Mouse (Mus musculus): ENCODE results near the gene Fgf2. TPM values are rescaled to one million over a fixed set of nuclear protein-coding genes. Genes with fewer than 3 reads are reported as not detected.

Gene Fgf2
- polyA plus RNA-seq, 1 experiment from 2014 or later, result 4.1 TPM

DNA sequence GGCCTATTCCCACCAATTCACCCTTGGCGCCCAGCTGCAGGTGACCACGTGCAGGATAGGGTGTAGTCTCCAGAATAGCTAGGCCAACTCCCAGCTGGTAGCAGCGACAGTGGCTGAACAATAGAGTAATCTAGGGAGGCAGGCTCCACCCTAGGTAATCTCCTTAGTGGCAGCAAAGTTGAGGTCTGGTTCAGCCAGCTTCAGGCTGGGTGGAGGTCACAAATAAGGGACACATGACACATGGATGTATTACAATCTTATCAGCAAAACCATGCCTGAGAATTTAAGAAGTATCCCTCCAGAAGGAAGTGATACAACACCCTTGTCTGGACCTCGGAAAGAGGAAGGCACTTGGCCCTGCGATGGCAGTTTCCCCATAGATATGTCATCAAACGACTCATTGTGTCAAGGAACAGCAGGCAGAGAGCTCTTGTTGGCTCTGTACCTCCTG, 16.1 kb upstream of the Fgf2 start:
- H3K27ac ChIP-seq (ENCODE audit: low read depth), result no peak overlapping the region
- DNase-seq (no peak), ATAC-seq (ENCODE audit: insufficient read depth) (no peak)
- no peaks in the 10 kb centered on the region for H3K36me3 ChIP-seq (ENCODE audit: insufficient read depth)
- no peak overlapping the region for H3K4me3 ChIP-seq (ENCODE audit: low read depth, low read length)
- no peaks in the 10 kb centered on the region for H3K4me1 ChIP-seq (ENCODE audit: insufficient read depth)
- no peaks in the 10 kb centered on the region for H3K27me3 ChIP-seq (ENCODE audit: insufficient read depth, low read length)
- WGBS, result 56% methylated on average over 6 of the region's 6 CpGs
- no peaks in the 10 kb centered on the region for H3K9me3 ChIP-seq (ENCODE audit: low read depth, low read length)
- H3K9ac ChIP-seq, result no peak overlapping the region
- H3K4me2 ChIP-seq, result no peak overlapping the region
- no peak for TF ChIP-seq CTCF (IDR thresholded peaks at IDR 0.05; ENCODE audit: low read depth)

GRCm38 (mm10) chr3:37334053-37334452, 14.1 kb upstream of the Fgf2 start:
- DNase-seq (no peak), ATAC-seq (ENCODE audit: insufficient read depth) (no peak)
- H3K27me3 ChIP-seq (ENCODE audit: insufficient read depth, low read length), result no peaks in the 10 kb centered on the region
- H3K27ac ChIP-seq (ENCODE audit: low read depth), result no peak overlapping the region
- H3K4me1 ChIP-seq (ENCODE audit: insufficient read depth), result no peaks in the 10 kb centered on the region
- H3K4me3 ChIP-seq (ENCODE audit: low read depth, low read length), result no peak overlapping the region
- H3K36me3 ChIP-seq (ENCODE audit: insufficient read depth), result no peaks in the 10 kb centered on the region
- H3K4me2 ChIP-seq, result no peak overlapping the region
- H3K9ac ChIP-seq, result no peak overlapping the region
- 87% methylated on average over 4 of the region's 4 CpGs for WGBS
- TF ChIP-seq CTCF (IDR thresholded peaks at IDR 0.05; ENCODE audit: low read depth), result no peak
- H3K9me3 ChIP-seq (ENCODE audit: low read depth, low read length), result no peaks in the 10 kb centered on the region

GRCm38 (mm10) chr3:37341110-37341509, 7.0 kb upstream of the Fgf2 start:
- Histone ChIP-seq H3K4me3 (ENCODE audit: low read depth, low read length) (no peak overlapping the region), H3K36me3 (ENCODE audit: insufficient read depth) (no peaks in the 10 kb centered on the region), H3K4me2 (no peak overlapping the region), H3K9ac (no peak overlapping the region), H3K27ac (ENCODE audit: low read depth) (no peak overlapping the region), H3K4me1 (ENCODE audit: insufficient read depth) (no peaks in the 10 kb centered on the region), H3K27me3 (ENCODE audit: insufficient read depth, low read length) (no peaks in the 10 kb centered on the region), H3K9me3 (ENCODE audit: low read depth, low read length) (no peaks in the 10 kb centered on the region; the same call in 1 of the 2 replicates)
- peak; percentile 53 for TF ChIP-seq CTCF (IDR thresholded peaks at IDR 0.05; ENCODE audit: low read depth)
- peak; percentile 52 for DNase-seq
- ATAC-seq (ENCODE audit: insufficient read depth), result no peak
- WGBS, result 58% methylated on average over 5 of the region's 5 CpGs

DNA sequence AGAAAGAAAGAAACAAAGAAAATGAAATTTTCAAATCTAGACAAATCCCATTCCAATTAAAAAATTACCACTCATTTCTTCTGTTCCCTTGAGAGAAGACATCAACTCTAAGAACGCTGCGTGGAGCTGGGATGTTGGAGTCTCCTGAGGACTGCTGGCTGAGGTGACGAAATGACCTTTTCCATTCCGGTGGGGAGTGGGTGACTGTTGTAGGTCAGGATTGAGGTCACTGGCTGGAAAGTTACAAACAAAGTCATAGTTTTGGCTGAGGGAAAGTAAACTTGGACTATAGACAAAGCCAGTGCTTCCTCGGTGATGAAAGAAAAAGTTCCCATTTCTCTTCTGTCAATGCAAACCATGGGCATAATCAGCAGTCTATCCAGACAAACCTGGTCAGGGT, 5.3 kb upstream of the Fgf2 start:
- WGBS, result 52% methylated on average over 5 of the region's 5 CpGs
- no peak overlapping the region for H3K9ac ChIP-seq
- ATAC-seq (ENCODE audit: insufficient read depth) (no peak), DNase-seq (no peak)
- no peaks in the 10 kb centered on the region for H3K36me3 ChIP-seq (ENCODE audit: insufficient read depth)
- H3K27me3 ChIP-seq (ENCODE audit: insufficient read depth, low read length), result no peaks in the 10 kb centered on the region; the same call in 1 of the 2 replicates
- peaks cover 2% of the 10 kb centered on the region for H3K4me1 ChIP-seq (ENCODE audit: insufficient read depth)
- H3K4me2 ChIP-seq, result no peak overlapping the region
- no peak overlapping the region for H3K4me3 ChIP-seq (ENCODE audit: low read depth, low read length)
- H3K27ac ChIP-seq (ENCODE audit: low read depth), result no peak overlapping the region
- H3K9me3 ChIP-seq (ENCODE audit: low read depth, low read length), result no peaks in the 10 kb centered on the region; the same call in 1 of the 2 replicates
- no peak for TF ChIP-seq CTCF (IDR thresholded peaks at IDR 0.05; ENCODE audit: low read depth)

- H3K9ac ChIP-seq, result no peak overlapping the region
- DNase-seq (no peak), ATAC-seq (ENCODE audit: insufficient read depth) (peak; percentile 42; the same call in 1 of the 2 replicates)
- peaks cover 14% of the 10 kb centered on the region for H3K27me3 ChIP-seq (ENCODE audit: insufficient read depth, low read length)
- H3K4me3 ChIP-seq (ENCODE audit: low read depth, low read length), result peak overlapping the region; percentile 66
- WGBS, result 32% methylated on average over 9 of the region's 9 CpGs
- H3K27ac ChIP-seq (ENCODE audit: low read depth), result no peak overlapping the region
- TF ChIP-seq CTCF (IDR thresholded peaks at IDR 0.05; ENCODE audit: low read depth), result no peak
- peaks cover 9% of the 10 kb centered on the region for H3K4me1 ChIP-seq (ENCODE audit: insufficient read depth)
- H3K4me2 ChIP-seq, result peak overlapping the region; percentile 97
- H3K9me3 ChIP-seq (ENCODE audit: low read depth, low read length), result no peaks in the 10 kb centered on the region
- no peaks in the 10 kb centered on the region for H3K36me3 ChIP-seq (ENCODE audit: insufficient read depth)
These were observed 475 bp upstream of the Fgf2 start for GRCm38 (mm10) chr3:37347671-37348070.

- Histone ChIP-seq H3K27ac (ENCODE audit: low read depth) (no peak overlapping the region), H3K4me2 (peak overlapping the region; percentile 97), H3K9me3 (ENCODE audit: low read depth, low read length) (no peaks in the 10 kb centered on the region), H3K36me3 (ENCODE audit: insufficient read depth) (no peaks in the 10 kb centered on the region), H3K4me1 (ENCODE audit: insufficient read depth) (peaks cover 9% of the 10 kb centered on the region), H3K27me3 (ENCODE audit: insufficient read depth, low read length) (peaks cover 14% of the 10 kb centered on the region), H3K4me3 (ENCODE audit: low read depth, low read length) (peak overlapping the region; percentile 66), H3K9ac (peak overlapping the region; percentile 75)
- no peak for TF ChIP-seq CTCF (IDR thresholded peaks at IDR 0.05; ENCODE audit: low read depth)
- DNase-seq (peak; percentile 14), ATAC-seq (ENCODE audit: insufficient read depth) (no peak; the same call in 1 of the 2 replicates)
- WGBS, result 6% methylated on average over 8 of the region's 8 CpGs
These were observed 1.0 kb downstream of the Fgf2 start for GRCm38 (mm10) chr3:37349166-37349548.

GRCm38 (mm10) chr3:37350386-37350785, 2.2 kb downstream of the Fgf2 start:
- no peak overlapping the region for H3K27ac ChIP-seq (ENCODE audit: low read depth)
- H3K9ac ChIP-seq, result no peak overlapping the region
- ATAC-seq (ENCODE audit: insufficient read depth), result no peak
- H3K27me3 ChIP-seq (ENCODE audit: insufficient read depth, low read length), result peaks cover 14% of the 10 kb centered on the region
- 44% methylated on average over 7 of the region's 7 CpGs for WGBS
- no peaks in the 10 kb centered on the region for H3K36me3 ChIP-seq (ENCODE audit: insufficient read depth)
- H3K9me3 ChIP-seq (ENCODE audit: low read depth, low read length), result no peaks in the 10 kb centered on the region
- no peak overlapping the region for H3K4me3 ChIP-seq (ENCODE audit: low read depth, low read length)
- no peak overlapping the region for H3K4me2 ChIP-seq
- DNase-seq, result no peak
- TF ChIP-seq CTCF (IDR thresholded peaks at IDR 0.05; ENCODE audit: low read depth), result no peak
- peaks cover 9% of the 10 kb centered on the region for H3K4me1 ChIP-seq (ENCODE audit: insufficient read depth)

Measured in lung, embryonic 14.5 days (tissue).